Comparison of ENCODE assay signal across 21 mouse cellular contexts in the genomic region with DNA sequence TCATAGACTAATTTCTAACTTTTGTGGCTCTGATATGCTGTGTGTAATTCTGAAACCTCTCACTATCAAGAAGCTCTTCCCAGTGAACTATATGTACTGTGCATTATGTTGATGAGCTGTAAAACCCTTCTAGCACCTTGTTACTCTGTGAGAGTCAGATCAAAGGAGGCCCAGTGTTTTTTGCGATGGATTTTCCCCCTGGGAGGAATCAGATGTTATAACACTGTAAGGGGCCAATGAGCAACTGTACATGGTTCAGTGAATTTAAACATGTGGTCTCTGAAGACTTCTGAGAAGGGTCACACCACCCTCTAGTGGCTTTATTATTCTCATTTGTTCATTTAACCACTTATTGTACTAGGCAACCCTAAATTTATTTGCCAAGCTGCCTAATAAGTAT. TPM values are rescaled to one million over a fixed set of nuclear protein-coding genes. Genes with fewer than 3 reads are reported as not detected.
DNase-seq lines count a peak whose midpoint lies in the region; ATAC-seq and TF ChIP-seq lines count a peak whose summit lies in the region.
"Had no signal": no experiment of that assay in that cellular context is flagged by ENCODE, and none has a peak within 500 bp of the region (broad histone marks: within the 10 kb centered on the region; RNA-seq: fewer than 3 reads in every experiment).

No protein-coding gene starts in this region.

- 37% methylated on average over 1 of the region's 1 CpGs for WGBS in intestine, postnatal 0 days
- 35% methylated on average over 1 of the region's 1 CpGs for WGBS in intestine, embryonic 16.5 days
- 25% methylated on average over 1 of the region's 1 CpGs for WGBS in midbrain, embryonic 14.5 days
- WGBS in midbrain, embryonic 11.5 days = 30% methylated on average over 1 of the region's 1 CpGs

- no peaks in the 10 kb centered on the region for H3K4me1 ChIP-seq in intestine, postnatal 0 days (replicated peaks; ENCODE audit: control insufficient read depth, insufficient read depth, low read length)
- H3K4me1 ChIP-seq in intestine, embryonic 16.5 days (ENCODE audit: control insufficient read depth, insufficient read depth, low read length) = no peaks in the 10 kb centered on the region
- no peaks in the 10 kb centered on the region for H3K4me1 ChIP-seq in midbrain, embryonic 14.5 days (ENCODE audit: control insufficient read depth, insufficient read depth, low read length)
- H3K4me1 ChIP-seq in midbrain, embryonic 11.5 days (ENCODE audit: control insufficient read depth, insufficient read depth, low read length) = no peaks in the 10 kb centered on the region
- no peaks in the 10 kb centered on the region for H3K4me1 ChIP-seq in MEL (ENCODE audit: control insufficient read depth in 1 of 2, insufficient read depth in 2 of 2, low read length in 2 of 2)
- H3K4me1 ChIP-seq: forebrain, embryonic 13.5 days; limb, embryonic 15.5 days; midbrain, embryonic 12.5 days had no signal

- H3K79me2 ChIP-seq in MEL (ENCODE audit: control insufficient read depth, insufficient read depth, low read length, poor library complexity) = no peaks in the 10 kb centered on the region

- no peak for TF ChIP-seq EP300 in MEL (IDR thresholded peaks at IDR 0.05; ENCODE audit: low read depth in 1 of 2, low read length in 2 of 2)

- 0 out of 2 replicates have a peak, but pooled peaks have one; percentile 10 for TF ChIP-seq CTCF in intestine, postnatal 0 days (IDR thresholded peaks at IDR 0.05; ENCODE audit: low read depth)
- peak in 2 of 3 experiments; percentile 3 to 12; a peak in 2 of 6 replicates for TF ChIP-seq CTCF in MEL (IDR thresholded peaks at IDR 0.05 in 2 of 3, conservative IDR thresholded peaks at IDR 0.05 in 1 of 3; ENCODE audit: control insufficient read depth in 1 of 3, insufficient read depth in 1 of 3, low read depth in 2 of 3, low read length in 3 of 3, poor library complexity in 1 of 3, severe bottlenecking in 1 of 3)

- TF ChIP-seq POLR2A in MEL (IDR thresholded peaks at IDR 0.05; ENCODE audit: control insufficient read depth in 1 of 2, insufficient read depth in 1 of 2, low read depth in 1 of 2, low read length in 2 of 2, poor library complexity in 1 of 2) = no peak

- H3K4me2 ChIP-seq in intestine, postnatal 0 days (replicated peaks; ENCODE audit: low read depth) = no peak overlapping the region
- H3K4me2 ChIP-seq in intestine, embryonic 16.5 days (ENCODE audit: low read depth, low read length) = no peak overlapping the region
- no peak overlapping the region for H3K4me2 ChIP-seq in midbrain, embryonic 14.5 days (ENCODE audit: low read length)
- no peak overlapping the region for H3K4me2 ChIP-seq in midbrain, embryonic 11.5 days
- H3K4me2 ChIP-seq: forebrain, embryonic 13.5 days; heart, embryonic 11.5 days; limb, embryonic 15.5 days; midbrain, embryonic 12.5 days had no signal

- DNase-seq in midbrain, embryonic 14.5 days = peak; percentile 9
- no peak for DNase-seq in midbrain, embryonic 11.5 days (ENCODE audit: low spot score, missing footprints)
- no peak for DNase-seq in MEL (ENCODE audit: low read depth, low spot score)
- peak; percentile 46 for DNase-seq in retina, embryonic 14.5 days (ENCODE audit: low spot score)
- DNase-seq in urinary bladder, postnatal 14 days (ENCODE audit: low spot score) = no peak
- no peak for DNase-seq in gastrocnemius, postnatal 4 days (ENCODE audit: low spot score in 2 of 2)
- DNase-seq: adrenal gland, adult 8-10 months; cerebellum, adult 9-11 months; gastrocnemius, postnatal 14 days; heart, postnatal 36 days; lung, postnatal 10 days; thymus, adult 18-20 months had no signal

- no peak for ATAC-seq in intestine, postnatal 0 days
- ATAC-seq in intestine, embryonic 16.5 days = no peak
- no peak for ATAC-seq in midbrain, embryonic 14.5 days (ENCODE audit: low FRiP score, low TSS enrichment)
- no peak for ATAC-seq in midbrain, embryonic 11.5 days (ENCODE audit: low FRiP score)
- ATAC-seq: forebrain, embryonic 13.5 days; inflammation-experienced regulatory T-cells, adult 6 months had no signal

- H3K4me3 ChIP-seq in intestine, postnatal 0 days (ENCODE audit: low read depth, low read length) = no peak overlapping the region
- H3K4me3 ChIP-seq in intestine, embryonic 16.5 days (ENCODE audit: low read length) = no peak overlapping the region
- no peak overlapping the region for H3K4me3 ChIP-seq in midbrain, embryonic 14.5 days (replicated peaks; ENCODE audit: low read depth, low read length)
- H3K4me3 ChIP-seq in midbrain, embryonic 11.5 days (ENCODE audit: low read depth, low read length) = no peak overlapping the region
- H3K4me3 ChIP-seq in MEL (ENCODE audit: control insufficient read depth in 1 of 2, insufficient read depth in 1 of 2, low read depth in 2 of 2, low read length in 2 of 2) = no peak overlapping the region
- H3K4me3 ChIP-seq: forebrain, embryonic 13.5 days; layer of hippocampus, adult 2 months; limb, embryonic 15.5 days; midbrain, embryonic 12.5 days had no signal

- peak; percentile 16 for TF ChIP-seq RAD21 in MEL (IDR thresholded peaks at IDR 0.05; ENCODE audit: low read depth, low read length)

- H3K27ac ChIP-seq in intestine, postnatal 0 days (ENCODE audit: low read depth, low read length) = no peak overlapping the region
- no peak overlapping the region for H3K27ac ChIP-seq in intestine, embryonic 16.5 days (ENCODE audit: low read length)
- H3K27ac ChIP-seq in midbrain, embryonic 14.5 days (replicated peaks; ENCODE audit: low read depth, low read length) = no peak overlapping the region
- no peak overlapping the region for H3K27ac ChIP-seq in midbrain, embryonic 11.5 days (ENCODE audit: low read depth, low read length)
- no peak overlapping the region for H3K27ac ChIP-seq in MEL (ENCODE audit: control insufficient read depth, low read depth, low read length)
- H3K27ac ChIP-seq: forebrain, embryonic 13.5 days; layer of hippocampus, adult 2 months; limb, embryonic 15.5 days; midbrain, embryonic 12.5 days had no signal

- no peak overlapping the region for H3K9ac ChIP-seq in intestine, postnatal 0 days (ENCODE audit: low read depth, low read length)
- no peak overlapping the region for H3K9ac ChIP-seq in intestine, embryonic 16.5 days (ENCODE audit: low read depth, low read length)
- H3K9ac ChIP-seq in midbrain, embryonic 14.5 days (replicated peaks; ENCODE audit: low read length) = no peak overlapping the region
- no peak overlapping the region for H3K9ac ChIP-seq in midbrain, embryonic 11.5 days (ENCODE audit: low read length)
- no peak overlapping the region for H3K9ac ChIP-seq in MEL (ENCODE audit: control insufficient read depth, low read depth, low read length, poor library complexity, severe bottlenecking)
- H3K9ac ChIP-seq: forebrain, embryonic 13.5 days; limb, embryonic 15.5 days; midbrain, embryonic 12.5 days had no signal

- no peaks in the 10 kb centered on the region for H3K9me3 ChIP-seq in intestine, postnatal 0 days (ENCODE audit: control insufficient read depth)
- H3K9me3 ChIP-seq in intestine, embryonic 16.5 days (ENCODE audit: control insufficient read depth, low read length) = no peaks in the 10 kb centered on the region
- no peaks in the 10 kb centered on the region for H3K9me3 ChIP-seq in midbrain, embryonic 14.5 days (ENCODE audit: control insufficient read depth, low read length)
- H3K9me3 ChIP-seq in midbrain, embryonic 11.5 days (ENCODE audit: control insufficient read depth, low read length) = no peaks in the 10 kb centered on the region
- H3K9me3 ChIP-seq in MEL (replicated peaks; ENCODE audit: insufficient read depth, low read length) = no peaks in the 10 kb centered on the region
- H3K9me3 ChIP-seq: forebrain, embryonic 13.5 days; limb, embryonic 15.5 days; midbrain, embryonic 12.5 days had no signal

- no peaks in the 10 kb centered on the region for H3K27me3 ChIP-seq in intestine, postnatal 0 days (replicated peaks; ENCODE audit: control insufficient read depth, insufficient read depth, low read length)
- H3K27me3 ChIP-seq in intestine, embryonic 16.5 days (replicated peaks; ENCODE audit: control insufficient read depth, insufficient read depth, low read length) = no peaks in the 10 kb centered on the region
- no peaks in the 10 kb centered on the region for H3K27me3 ChIP-seq in midbrain, embryonic 14.5 days (ENCODE audit: control insufficient read depth, insufficient read depth, low read length)
- H3K27me3 ChIP-seq in midbrain, embryonic 11.5 days (ENCODE audit: control insufficient read depth, insufficient read depth, low read length) = no peaks in the 10 kb centered on the region
- H3K27me3 ChIP-seq in MEL (ENCODE audit: control insufficient read depth in 1 of 2, insufficient read depth in 2 of 2, low read length in 2 of 2) = no peaks in the 10 kb centered on the region
- H3K27me3 ChIP-seq: forebrain, embryonic 13.5 days; limb, embryonic 15.5 days; midbrain, embryonic 12.5 days had no signal

- no peaks in the 10 kb centered on the region for H3K36me3 ChIP-seq in intestine, postnatal 0 days (ENCODE audit: control insufficient read depth, insufficient read depth)
- no peaks in the 10 kb centered on the region for H3K36me3 ChIP-seq in intestine, embryonic 16.5 days (ENCODE audit: control insufficient read depth, insufficient read depth, low read length)
- no peaks in the 10 kb centered on the region for H3K36me3 ChIP-seq in midbrain, embryonic 14.5 days (ENCODE audit: control insufficient read depth, insufficient read depth, low read length)
- H3K36me3 ChIP-seq in midbrain, embryonic 11.5 days (ENCODE audit: control insufficient read depth, insufficient read depth, low read length) = no peaks in the 10 kb centered on the region
- no peaks in the 10 kb centered on the region for H3K36me3 ChIP-seq in MEL (ENCODE audit: control insufficient read depth in 1 of 2, insufficient read depth in 2 of 2, low read length in 2 of 2)
- H3K36me3 ChIP-seq: limb, embryonic 15.5 days; midbrain, embryonic 12.5 days had no signal

TF ChIP-seq in MEL, 35 proteins besides CTCF, POLR2A, EP300 and RAD21 (continues in another document):
- TF ChIP-seq GABPA (IDR thresholded peaks at IDR 0.05; ENCODE audit: low read depth, low read length) = no peak
- TF ChIP-seq ZC3H11A (IDR thresholded peaks at IDR 0.05; ENCODE audit: low read depth, low read length) = no peak
- no peak for TF ChIP-seq ZKSCAN1 (IDR thresholded peaks at IDR 0.05; ENCODE audit: low read depth, low read length)
- TF ChIP-seq HCFC1 (IDR thresholded peaks at IDR 0.05; ENCODE audit: low read depth, low read length) = no peak
- no peak for TF ChIP-seq UBTF (IDR thresholded peaks at IDR 0.05; ENCODE audit: borderline replicate concordance, insufficient read depth, low read depth, low read length)
- no peak for TF ChIP-seq USF1 (IDR thresholded peaks at IDR 0.05; ENCODE audit: low read depth, low read length)

RNA-seq across cellular contexts. Expression of gene Olfr164, which starts 50.6 kb away (rescaled TPM):
- not detected in 2 replicates for polyA plus RNA-seq in intestine, postnatal 0 days (2015; fragmentation: Nextera tagmentation; extraction: Ambion mirVana)
- not detected in 2 replicates for polyA plus RNA-seq in intestine, embryonic 16.5 days (2015; fragmentation: Nextera tagmentation; extraction: Ambion mirVana)
- not detected in 2 replicates for polyA plus RNA-seq in midbrain, embryonic 14.5 days (2014; fragmentation: Nextera tagmentation; extraction: Ambion mirVana)
- 0.16 TPM in 1 of 2 replicates, not detected in the other for polyA plus RNA-seq in midbrain, embryonic 11.5 days (2014; fragmentation: Nextera tagmentation; extraction: Ambion mirVana)
- not detected in 2 replicates for total RNA-seq in MEL (2012; rRNA removed)
- not detected for polyA plus RNA-seq in MEL (2012; ENCODE audit: insufficient read depth in 1 of 2, insufficient read length in 2 of 2, low read depth in 1 of 2, low replicate concordance in 2 of 2, missing spikeins in 1 of 2)
- not detected for total RNA-seq in gastrocnemius, postnatal 4 days (2021)
- total RNA-seq: adrenal gland, adult 8-10 months; gastrocnemius, postnatal 14 days; heart, postnatal 36 days; layer of hippocampus, adult 2 months; left cerebral cortex, adult 8-10 months had no signal
- polyA plus RNA-seq: forebrain, embryonic 13.5 days; heart, embryonic 11.5 days; inflammation-experienced regulatory T-cells, adult 6 months; limb, embryonic 15.5 days; midbrain, embryonic 12.5 days had no signal

Comparison
In these comparisons a context has a peak if more than half of its experiments do, and no peak if none do; other contexts are left out.
1. DNase-seq: peak in midbrain, embryonic 14.5 days (single experiment) and retina, embryonic 14.5 days (single experiment); none in midbrain, embryonic 11.5 days (single experiment), MEL (single experiment), urinary bladder, postnatal 14 days (single experiment) and gastrocnemius, postnatal 4 days (0 of 2).